Mouse (Mus musculus) kidney, embryonic 16.5 days (tissue): Measurements from ENCODE around the gene Rassf8. TPM values are rescaled to one million over a fixed set of nuclear protein-coding genes. Genes with fewer than 3 reads are reported as not detected.

Experiments used
- ATAC-seq: fragments of 200-750 bp; cut with Nextera tagmentation; 2 replicates; pipeline ENCODE4 v1.8.0; 2017; ENCODE audit warnings: moderate TSS enrichment; ENCODE audit not compliant: low FRiP score, low TSS enrichment
- H3K27ac ChIP-seq: fragments of 300-500 bp; sonication (generic); 2 replicates; pipeline ENCODE4 v1.5.1; 2014; ENCODE audit warnings: low read length
- H3K27me3 ChIP-seq: fragments of 300-500 bp; sonication (generic); 2 replicates; pipeline ENCODE4 v1.6.1; 2014; ENCODE audit warnings: low read length, control low read depth, mixed read lengths; ENCODE audit not compliant: insufficient read depth
- H3K36me3 ChIP-seq: fragments of 300-500 bp; sonication (generic); 2 replicates; pipeline ENCODE4 v1.6.1; 2014; ENCODE audit warnings: low read length, control low read depth, mixed read lengths; ENCODE audit not compliant: insufficient read depth
- H3K4me1 ChIP-seq: fragments of 300-500 bp; sonication (generic); 2 replicates; pipeline ENCODE4 v1.6.1; 2014; ENCODE audit warnings: low read length, control low read depth, mixed read lengths; ENCODE audit not compliant: insufficient read depth
- H3K4me2 ChIP-seq: fragments of 300-500 bp; sonication (generic); replicated peaks from 2 replicates; pipeline ENCODE4 v1.6.1; 2014; ENCODE audit warnings: low read depth, low read length
- H3K4me3 ChIP-seq: fragments of 300-500 bp; sonication (generic); 2 replicates; pipeline ENCODE4 v1.5.1; 2014; ENCODE audit warnings: mild to moderate bottlenecking, low read length
- H3K9ac ChIP-seq: fragments of 300-500 bp; sonication (generic); replicated peaks from 2 replicates; pipeline ENCODE4 v1.6.1; 2014; ENCODE audit warnings: low read length
- H3K9me3 ChIP-seq: fragments of 300-500 bp; sonication (generic); 2 replicates; pipeline ENCODE4 v1.6.1; 2016; ENCODE audit warnings: low read length, control low read depth
- WGBS: fragments of 180-500 bp; shearing (Covaris S2); extraction: QIAGEN DNeasy Blood & Tissue Kit; methylation state at CpG from one replicate; pipeline ENCODE4 v1.1.7; 2014; 5-methylcytosine and 5-hydroxymethylcytosine counted together
- polyA plus RNA-seq: library from polyadenylated mRNA; unstranded; fragments of >200 nt; fragmentation: Nextera tagmentation; extraction: Ambion mirVana; gene quantifications from 2 replicates; pipeline ENCODE4 v1.2.1, GENCODE M21; 2015

Rassf8 gene
- polyA plus RNA-seq, 1 experiment from 2014 or later, result 4.6 TPM

DNA sequence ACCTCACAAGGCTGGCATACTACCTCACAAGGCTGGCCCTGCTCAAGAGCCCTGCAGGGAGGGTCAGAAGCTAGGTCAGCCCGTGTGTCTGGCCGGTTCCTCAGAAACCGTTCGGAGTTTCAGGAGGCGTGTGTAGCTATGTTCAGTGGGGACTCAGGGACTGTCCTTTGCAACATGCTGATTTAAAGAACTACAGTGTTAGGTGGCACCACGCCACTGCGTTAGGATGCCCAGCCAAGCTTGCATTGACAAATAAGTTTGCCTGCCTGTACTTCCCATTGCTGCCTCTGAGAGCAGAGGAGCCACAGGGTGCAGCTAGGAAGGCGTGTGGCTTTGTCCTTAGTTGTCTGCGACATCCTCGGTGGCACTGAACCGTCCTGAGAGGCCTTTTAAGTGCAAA lies 23.3 kb downstream of the Rassf8 start:
- ATAC-seq, result no peak
- H3K27me3 ChIP-seq, result no peaks in the 10 kb centered on the region
- H3K27ac ChIP-seq, result no peak overlapping the region
- no peak overlapping the region for H3K4me3 ChIP-seq
- peaks cover 17% of the 10 kb centered on the region; the same call in 1 of the 2 replicates for H3K4me1 ChIP-seq
- H3K9ac ChIP-seq, result no peak overlapping the region
- WGBS, result 80% methylated on average over 11 of the region's 11 CpGs
- H3K4me2 ChIP-seq, result no peak overlapping the region
- H3K36me3 ChIP-seq, result no peaks in the 10 kb centered on the region
- H3K9me3 ChIP-seq, result no peaks in the 10 kb centered on the region

DNA sequence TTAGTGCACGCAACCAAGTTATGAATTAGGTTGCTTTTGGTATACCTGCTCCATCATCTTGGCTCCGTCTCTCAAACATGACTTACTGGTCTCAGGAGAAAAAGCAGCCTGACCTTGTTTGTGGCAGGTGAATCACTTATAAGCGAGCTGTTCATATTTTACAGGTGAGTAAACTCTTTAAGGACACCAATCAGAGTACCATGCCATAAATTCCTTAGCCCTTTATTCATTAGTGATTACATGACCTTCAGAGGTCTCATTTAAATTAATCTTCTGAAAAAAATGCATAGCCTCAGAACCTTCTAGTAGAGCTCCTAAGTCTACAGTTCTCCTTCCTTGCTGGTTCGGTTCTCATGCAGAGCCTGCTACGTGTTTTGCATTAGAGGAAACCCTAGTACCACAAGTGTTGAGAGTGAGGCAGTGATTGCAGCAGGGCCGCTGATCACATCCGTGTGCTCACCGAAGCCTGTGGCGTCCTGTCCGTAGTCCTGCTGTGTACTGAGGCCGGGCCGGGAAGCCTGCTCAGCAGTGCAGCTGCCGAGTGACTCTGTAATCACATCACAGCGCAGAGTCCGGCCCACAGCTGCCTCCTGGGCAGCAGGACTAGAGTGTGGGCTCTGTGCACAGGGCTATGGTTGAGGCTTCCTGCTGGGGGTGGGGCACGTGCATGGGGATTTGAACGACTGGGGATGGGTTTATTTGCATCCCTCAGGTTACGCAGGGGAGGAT lies 23.9 kb downstream of the Rassf8 start:
- Histone ChIP-seq H3K4me1 (peaks cover 17% of the 10 kb centered on the region; the same call in 1 of the 2 replicates), H3K4me3 (no peak overlapping the region), H3K36me3 (no peaks in the 10 kb centered on the region), H3K9ac (no peak overlapping the region), H3K27ac (peak overlapping the region; percentile 24; the same call in 1 of the 2 replicates), H3K9me3 (no peaks in the 10 kb centered on the region), H3K27me3 (no peaks in the 10 kb centered on the region), H3K4me2 (no peak overlapping the region)
- peak; percentile 57; the same call in 1 of the 2 replicates for ATAC-seq
- 50% methylated on average over 18 of the region's 18 CpGs for WGBS

DNA sequence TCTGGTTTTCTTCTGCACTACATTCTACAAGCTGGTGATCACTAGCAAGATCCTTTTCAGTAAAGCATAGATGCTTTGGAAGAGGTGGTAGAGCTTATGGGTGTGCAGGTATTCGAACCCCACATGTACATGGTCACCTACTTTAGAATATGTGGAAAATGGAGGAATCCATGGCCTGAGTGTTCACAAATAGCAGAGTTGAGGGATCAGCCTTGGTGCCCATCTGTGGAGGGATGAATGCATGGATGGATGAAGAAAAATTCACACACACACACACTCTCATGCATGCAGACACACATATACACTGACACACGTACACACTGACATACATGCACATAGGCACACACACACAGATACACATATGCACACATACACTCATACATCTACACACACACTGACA lies 27.9 kb downstream of the Rassf8 start:
- H3K9me3 ChIP-seq, result no peaks in the 10 kb centered on the region
- 91% methylated on average over 2 of the region's 2 CpGs for WGBS
- ATAC-seq, result no peak
- no peak overlapping the region for H3K9ac ChIP-seq
- H3K4me1 ChIP-seq, result peaks cover 22% of the 10 kb centered on the region
- H3K27me3 ChIP-seq, result no peaks in the 10 kb centered on the region
- no peaks in the 10 kb centered on the region for H3K36me3 ChIP-seq
- H3K4me2 ChIP-seq, result no peak overlapping the region
- H3K27ac ChIP-seq, result no peak overlapping the region
- no peak overlapping the region for H3K4me3 ChIP-seq

DNA sequence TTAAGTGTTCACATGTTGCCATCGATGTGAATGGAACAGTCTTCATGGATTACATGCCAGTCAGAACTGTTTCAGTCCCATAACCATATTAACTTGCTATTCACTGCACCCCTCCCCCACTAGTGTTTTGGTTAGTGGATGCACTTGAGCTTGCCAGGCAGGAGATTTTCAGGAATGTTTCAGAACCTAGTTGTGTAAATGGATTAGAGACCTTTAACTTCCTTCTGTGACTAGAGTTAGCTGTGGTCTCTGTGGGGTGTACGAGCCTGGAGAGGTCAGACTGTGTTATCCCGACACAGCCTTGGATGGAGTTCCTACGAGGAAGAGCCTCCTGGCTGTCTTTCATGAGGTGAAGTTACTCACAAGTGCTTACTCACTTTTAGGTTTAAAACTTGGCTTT lies 29.7 kb downstream of the Rassf8 start:
- ATAC-seq, result no peak
- Histone ChIP-seq H3K4me1 (peaks cover 20% of the 10 kb centered on the region), H3K4me2 (no peak overlapping the region), H3K9me3 (no peaks in the 10 kb centered on the region), H3K27ac (no peak overlapping the region), H3K27me3 (no peaks in the 10 kb centered on the region), H3K9ac (no peak overlapping the region), H3K4me3 (no peak overlapping the region), H3K36me3 (no peaks in the 10 kb centered on the region)
- 75% methylated on average over 4 of the region's 4 CpGs for WGBS

DNA sequence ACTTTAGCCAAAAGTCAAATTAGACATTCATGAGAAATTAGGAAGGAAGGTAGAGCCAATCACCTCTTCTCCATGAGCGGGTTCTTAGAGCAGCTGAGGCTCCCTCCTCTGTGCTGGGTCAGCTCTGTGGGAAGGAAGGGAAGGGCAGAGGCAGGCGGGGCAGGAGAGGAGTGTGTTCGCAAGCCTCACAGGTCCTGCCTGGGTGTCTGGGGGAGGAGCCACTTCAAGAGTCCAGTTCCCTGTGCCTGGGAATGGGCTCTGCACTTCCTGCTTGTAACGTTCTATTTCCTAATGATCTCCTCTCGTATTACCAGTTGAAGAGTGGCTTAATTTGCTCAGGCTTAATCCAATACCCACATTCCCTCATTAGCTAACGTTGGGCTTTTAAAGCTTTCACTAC lies 32.8 kb downstream of the Rassf8 start:
- Histone ChIP-seq H3K4me2 (no peak overlapping the region), H3K27ac (no peak overlapping the region), H3K9ac (no peak overlapping the region), H3K4me1 (peaks cover 20% of the 10 kb centered on the region), H3K4me3 (no peak overlapping the region), H3K36me3 (no peaks in the 10 kb centered on the region), H3K9me3 (no peaks in the 10 kb centered on the region), H3K27me3 (no peaks in the 10 kb centered on the region)
- WGBS, result 15% methylated on average over 6 of the region's 6 CpGs
- ATAC-seq, result peak; percentile 91

DNA sequence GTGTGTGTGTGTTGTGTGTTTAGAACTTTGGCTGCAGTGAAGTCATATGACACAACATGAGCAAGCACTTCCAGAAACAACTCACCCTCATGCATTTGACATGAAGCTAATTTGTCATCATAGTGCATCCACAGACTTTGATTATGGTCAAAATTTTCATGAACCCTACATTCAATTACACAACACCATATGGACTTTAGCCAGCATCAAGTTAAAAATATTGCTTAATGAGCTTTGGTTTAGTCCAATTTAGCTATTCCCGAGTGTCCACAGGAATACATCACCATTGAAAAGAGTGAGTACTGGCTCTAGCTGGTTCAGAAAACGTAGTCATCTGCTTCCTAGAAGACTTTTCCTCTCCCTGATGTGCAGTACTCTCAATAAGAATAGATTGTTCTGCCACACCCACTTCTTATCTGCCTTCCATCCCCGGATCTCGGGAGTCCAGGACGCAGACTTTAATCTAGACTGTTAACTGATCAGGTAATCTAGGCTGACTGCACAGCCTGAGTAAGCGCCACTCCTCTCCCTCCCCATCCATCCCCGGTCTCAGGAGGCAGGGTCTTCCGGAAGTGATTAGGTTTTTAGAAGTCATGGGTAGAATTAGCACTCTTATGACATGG lies 33.7 kb downstream of the Rassf8 start:
- Histone ChIP-seq H3K36me3 (no peaks in the 10 kb centered on the region), H3K4me3 (no peak overlapping the region), H3K4me2 (no peak overlapping the region), H3K27ac (no peak overlapping the region), H3K9me3 (no peaks in the 10 kb centered on the region), H3K4me1 (peaks cover 20% of the 10 kb centered on the region), H3K27me3 (no peaks in the 10 kb centered on the region), H3K9ac (no peak overlapping the region)
- no peak for ATAC-seq
- WGBS, result 57% methylated on average over 8 of the region's 8 CpGs

DNA sequence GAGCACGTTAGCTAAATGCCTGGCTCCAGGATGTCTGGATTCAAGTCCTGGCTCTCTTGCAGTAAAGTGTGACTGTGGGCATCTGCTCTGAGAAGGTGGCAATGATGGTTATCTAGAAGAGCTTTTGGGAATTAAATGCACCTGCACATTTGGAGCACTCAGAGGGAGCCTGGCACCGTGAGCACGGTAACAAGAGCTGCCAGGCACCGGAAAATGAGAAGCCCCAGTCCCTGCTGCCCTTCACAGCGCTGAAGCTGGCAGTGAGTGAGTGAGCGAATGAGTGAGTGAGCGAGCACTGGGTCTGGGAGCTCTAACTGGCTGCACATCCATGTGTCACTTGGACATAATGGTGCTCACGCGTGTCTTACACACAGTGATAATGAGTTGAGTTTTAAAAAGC lies 34.7 kb downstream of the Rassf8 start:
- H3K9me3 ChIP-seq, result no peaks in the 10 kb centered on the region
- no peak overlapping the region for H3K27ac ChIP-seq
- no peak overlapping the region for H3K4me3 ChIP-seq
- no peak for ATAC-seq
- H3K4me2 ChIP-seq, result no peak overlapping the region
- H3K9ac ChIP-seq, result no peak overlapping the region
- H3K4me1 ChIP-seq, result peaks cover 17% of the 10 kb centered on the region
- H3K36me3 ChIP-seq, result no peaks in the 10 kb centered on the region
- H3K27me3 ChIP-seq, result no peaks in the 10 kb centered on the region
- 71% methylated on average over 9 of the region's 9 CpGs for WGBS

DNA sequence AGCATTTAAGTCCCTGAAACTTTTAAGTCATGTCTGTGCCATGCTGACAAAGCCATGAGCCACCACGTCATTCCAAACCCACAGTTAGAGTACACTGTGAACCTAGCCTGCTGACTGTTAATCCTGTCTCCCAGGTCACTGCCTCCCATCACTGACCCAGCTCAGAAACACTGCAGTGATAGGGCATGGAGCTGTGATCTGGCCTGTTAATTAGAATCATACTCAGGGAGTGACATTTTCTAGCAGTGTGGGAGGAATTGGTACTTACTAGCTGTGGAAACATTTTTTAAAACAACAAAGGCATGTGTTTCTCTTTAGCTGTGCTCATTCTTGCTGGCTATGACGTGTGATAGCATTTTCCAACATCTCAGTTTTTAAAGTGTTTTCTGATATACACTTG lies 35.4 kb downstream of the Rassf8 start:
- no peak overlapping the region for H3K27ac ChIP-seq
- no peak overlapping the region for H3K4me2 ChIP-seq
- peaks cover 17% of the 10 kb centered on the region for H3K4me1 ChIP-seq
- no peak for ATAC-seq
- 56% methylated on average over 2 of the region's 2 CpGs for WGBS
- no peak overlapping the region for H3K4me3 ChIP-seq
- H3K27me3 ChIP-seq, result no peaks in the 10 kb centered on the region
- H3K9ac ChIP-seq, result no peak overlapping the region
- H3K9me3 ChIP-seq, result no peaks in the 10 kb centered on the region
- H3K36me3 ChIP-seq, result no peaks in the 10 kb centered on the region

DNA sequence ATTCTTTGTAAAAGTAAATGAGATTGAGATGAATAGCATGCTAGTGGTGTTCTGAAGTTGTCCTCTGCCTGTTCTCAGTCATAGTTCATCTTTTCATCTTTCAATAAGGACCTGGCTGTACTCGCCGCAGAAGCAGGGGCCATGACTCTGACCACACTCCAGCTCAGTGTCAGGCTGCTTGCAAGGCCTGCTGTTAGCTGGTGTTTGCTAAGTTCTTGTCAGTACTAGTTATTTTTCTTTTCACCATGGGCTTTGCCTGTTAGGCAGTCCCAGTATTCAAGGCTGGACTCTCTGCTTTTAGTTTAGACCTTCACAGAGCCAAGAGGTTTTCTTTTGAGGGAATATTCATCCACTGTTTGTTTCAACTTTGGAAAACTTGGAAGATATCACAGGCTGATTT lies 40.8 kb downstream of the Rassf8 start:
- Histone ChIP-seq H3K27me3 (no peaks in the 10 kb centered on the region), H3K9me3 (no peaks in the 10 kb centered on the region), H3K4me3 (no peak overlapping the region), H3K36me3 (no peaks in the 10 kb centered on the region), H3K4me2 (no peak overlapping the region), H3K9ac (no peak overlapping the region), H3K27ac (no peak overlapping the region), H3K4me1 (no peaks in the 10 kb centered on the region)
- no peak for ATAC-seq
- WGBS, result 92% methylated on average over 2 of the region's 2 CpGs

DNA sequence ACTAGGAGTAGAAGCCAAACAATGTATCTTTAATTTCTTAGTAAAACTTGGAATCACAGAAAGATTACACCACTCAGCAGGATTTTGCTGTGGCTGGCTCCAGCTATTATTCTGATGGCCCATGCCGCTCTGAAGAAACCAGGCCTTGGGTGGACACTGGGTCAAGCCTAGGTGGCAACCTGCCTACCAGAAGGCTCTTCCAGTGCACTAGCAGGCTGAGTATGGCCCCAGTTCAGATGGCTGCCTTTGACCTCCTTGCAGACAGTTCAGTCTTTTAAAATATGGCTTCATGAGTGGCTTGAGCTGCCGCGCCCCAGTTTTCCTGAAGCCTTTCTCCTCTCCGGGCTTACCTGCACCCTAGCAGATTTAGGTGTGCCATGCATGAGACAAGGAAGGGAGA lies 43.2 kb downstream of the Rassf8 start:
- 88% methylated on average over 4 of the region's 4 CpGs for WGBS
- no peak overlapping the region for H3K9ac ChIP-seq
- ATAC-seq, result no peak
- no peak overlapping the region for H3K4me2 ChIP-seq
- no peaks in the 10 kb centered on the region; the same call in 1 of the 2 replicates for H3K9me3 ChIP-seq
- H3K4me3 ChIP-seq, result no peak overlapping the region
- H3K27me3 ChIP-seq, result no peaks in the 10 kb centered on the region
- H3K4me1 ChIP-seq, result no peaks in the 10 kb centered on the region; the same call in 1 of the 2 replicates
- H3K27ac ChIP-seq, result no peak overlapping the region
- no peaks in the 10 kb centered on the region for H3K36me3 ChIP-seq
